Mouse (Mus musculus) leukemia stem cell, adult 10-12 weeks (primary cell): ENCODE data around the gene Vmn2r52. TPM values are rescaled to one million over a fixed set of nuclear protein-coding genes. Genes with fewer than 3 reads are reported as not detected.

Experiments
- polyA plus RNA-seq: library from polyadenylated mRNA; stranded (reverse); fragments of >175 nt; gene quantifications from 2 replicates; pipeline ENCODE4 v1.2.3, GENCODE M21; 2012; ENCODE audit warnings: low replicate concordance

Gene Vmn2r52
- polyA plus RNA-seq, result not detected in 2 replicates

DNA sequence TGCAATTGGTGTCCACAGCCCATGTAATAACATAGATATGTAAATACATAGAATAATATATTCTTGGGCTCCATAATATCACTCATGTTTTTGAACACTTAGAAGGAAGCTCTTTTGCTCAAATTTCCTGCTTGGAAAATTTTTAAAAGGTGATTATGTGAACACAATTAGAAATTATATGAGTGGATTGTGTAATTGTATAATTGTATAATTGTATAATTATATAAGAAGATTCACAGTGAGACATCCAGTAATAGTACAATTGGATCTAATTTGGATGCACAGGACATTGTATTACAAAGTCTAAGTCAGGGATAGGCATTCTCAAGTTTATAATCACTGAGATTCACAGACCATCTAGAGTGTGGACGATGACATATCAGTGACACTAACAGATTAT is at the start of gene Vmn2r52:
Gene Vmn2r52 (minus strand): TSS at position 101 of the 400 bp plus-strand sequence.

DNA sequence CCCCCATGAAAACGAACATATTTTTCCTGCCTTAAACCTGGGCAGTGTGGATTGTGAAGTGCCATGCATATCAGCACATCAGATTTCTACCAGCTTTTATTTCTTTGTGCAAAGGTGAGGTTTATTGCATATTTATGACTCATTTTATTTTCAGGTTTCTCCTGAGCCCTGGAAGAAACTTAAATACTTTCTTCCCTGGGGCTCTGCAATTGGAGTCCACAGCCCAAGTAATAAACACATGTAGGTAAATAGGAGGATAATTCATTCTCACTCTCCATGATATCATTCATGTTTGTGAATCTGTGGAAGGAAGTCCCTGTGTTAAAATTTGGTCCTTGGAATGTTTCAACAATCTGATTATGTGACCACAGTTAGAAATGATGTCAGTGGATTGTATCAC is 70.7 kb downstream of the Vmn2r52 start, which contains the start of gene Vmn2r51:
Gene Vmn2r51 (minus strand): TSS at position 101 of the 400 bp plus-strand sequence.

Other genes with a start within 250 kb of the Vmn2r52 start
- not detected in 2 replicates for gene Vmn2r48, start 223.0 kb downstream of the Vmn2r52 start, polyA plus RNA-seq
- gene Vmn2r49, start 184.3 kb downstream of the Vmn2r52 start, polyA plus RNA-seq, result not detected in 2 replicates
- gene Vmn2r50, start 123.3 kb downstream of the Vmn2r52 start, polyA plus RNA-seq, result not detected in 2 replicates
- not detected in 2 replicates for gene Vmn2r51, start 70.8 kb downstream of the Vmn2r52 start, polyA plus RNA-seq
- not detected in 2 replicates for gene Vmn1r66, start 101.4 kb upstream of the Vmn2r52 start, polyA plus RNA-seq